Mouse (Mus musculus) adrenal gland, postnatal 4 days (tissue): ENCODE results near the gene Pawr. TPM values are rescaled to one million over a fixed set of nuclear protein-coding genes. Genes with fewer than 3 reads are reported as not detected.
"Not testable (repeated sequence)": the region's sequence is repeated elsewhere in the genome, so short reads cannot be mapped to it uniquely, and the experiment has no call there.

Experiments
- DNase-seq, 2 experiments: peaks; one replicate each; pipeline ENCODE4 v3.0.0; 2021 to 2022; ENCODE audit warnings: low spot score in 2 of 2, mixed read lengths in 2 of 2
- total RNA-seq, 2 experiments: library from RNA; stranded (reverse); gene quantifications; 2 replicates each; pipeline ENCODE4 v1.2.3; 2021

Gene Pawr
- total RNA-seq, 2 experiments from 2014 or later, result 9.1 to 13.4 TPM

GRCm38 (mm10) chr10:108311396-108311795 lies 20.5 kb upstream of the Pawr start:
- DNase-seq, result no peak

- no peak for DNase-seq
Observed at GRCm38 (mm10) chr10:108313845-108314244, 18.1 kb upstream of the Pawr start.

DNA sequence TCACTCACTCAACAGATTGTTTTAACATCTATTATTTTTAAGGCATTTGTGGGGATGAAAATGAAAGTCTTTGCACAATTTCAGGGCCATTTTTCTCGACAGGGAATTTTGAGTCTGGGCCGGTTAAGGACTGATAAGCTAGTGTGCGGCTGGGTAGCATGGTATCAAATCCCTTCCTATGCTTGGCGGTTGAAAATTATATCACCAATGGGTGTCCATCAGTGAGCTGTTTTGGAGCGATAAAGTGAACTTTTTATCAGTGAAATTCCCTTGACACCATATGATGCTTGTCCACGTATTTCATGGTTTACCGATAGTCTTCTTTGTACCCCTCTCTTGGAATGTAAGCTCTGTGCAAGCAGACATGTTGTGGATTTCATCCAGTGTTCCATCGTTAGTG lies 17.5 kb upstream of the Pawr start:
- DNase-seq, result no peak

DNA sequence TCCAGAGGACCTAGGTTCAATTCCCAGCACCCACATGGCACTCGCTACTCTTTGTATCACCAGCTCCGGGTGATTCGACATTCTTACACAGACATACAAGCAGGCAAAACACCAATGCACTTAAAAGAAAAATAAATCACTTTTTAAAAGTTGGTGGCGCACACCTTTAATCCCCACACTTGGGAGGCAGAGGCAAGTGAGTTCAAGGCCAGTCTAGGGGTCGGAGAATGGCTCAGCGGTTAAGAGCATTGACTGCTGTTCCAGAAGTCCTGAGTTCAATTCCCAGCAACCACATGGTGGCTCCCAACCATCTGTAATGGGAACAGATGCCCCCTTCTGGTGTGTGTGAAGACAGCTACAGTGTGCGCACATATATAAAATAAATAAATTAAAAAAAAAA lies 16.7 kb upstream of the Pawr start:
- no peak for DNase-seq

DNA sequence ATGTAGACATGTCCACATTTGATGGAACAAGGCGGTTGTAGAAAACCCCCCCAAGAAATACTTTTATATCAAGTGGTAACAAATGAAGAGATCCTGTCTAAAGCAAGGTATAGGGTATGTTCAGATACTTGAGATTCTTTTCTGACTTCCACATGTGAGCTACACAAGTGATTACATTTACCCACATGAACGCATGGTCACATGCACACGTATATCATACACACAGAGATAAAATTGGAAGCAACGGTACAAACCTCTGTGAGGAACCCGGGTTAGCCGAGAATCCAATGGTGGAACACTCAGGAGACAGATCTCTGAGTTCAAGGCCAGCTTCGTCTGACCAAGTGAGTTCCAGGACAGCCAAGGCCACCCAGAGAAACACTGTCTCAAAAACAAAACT lies 3.6 kb upstream of the Pawr start:
- no peak for DNase-seq

GRCm38 (mm10) chr10:108328983-108329382 lies 2.9 kb upstream of the Pawr start:
- DNase-seq, result no peak

- DNase-seq, result no peak
Observed at GRCm38 (mm10) chr10:108329771-108330170, 2.1 kb upstream of the Pawr start.

DNA sequence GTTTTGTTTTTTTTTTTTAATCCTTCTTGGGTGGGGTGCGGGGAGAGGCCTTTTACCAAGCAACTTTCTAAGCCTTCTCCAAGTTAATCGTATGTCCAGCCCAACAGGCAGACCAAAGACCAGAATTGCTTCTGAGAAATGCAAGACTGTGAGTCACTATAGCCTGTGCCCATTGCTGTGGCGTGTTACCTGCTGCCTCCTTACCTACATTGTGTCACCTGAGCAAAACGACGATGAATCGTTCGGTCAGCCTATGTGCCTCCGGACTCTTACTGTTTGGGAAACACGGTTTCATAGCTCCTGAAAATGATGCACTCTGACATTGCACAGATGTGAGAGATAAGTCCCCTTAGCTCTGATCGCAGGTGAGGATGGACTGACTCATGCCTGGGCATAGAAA lies 957 bp upstream of the Pawr start:
- DNase-seq, result no peak

- DNase-seq, result peak; percentile 15 to 23
Observed at GRCm38 (mm10) chr10:108332571-108333541, 935 bp downstream of the Pawr start.

GRCm38 (mm10) chr10:108333642-108334041 lies 1.7 kb downstream of the Pawr start:
- no peak for DNase-seq

DNA sequence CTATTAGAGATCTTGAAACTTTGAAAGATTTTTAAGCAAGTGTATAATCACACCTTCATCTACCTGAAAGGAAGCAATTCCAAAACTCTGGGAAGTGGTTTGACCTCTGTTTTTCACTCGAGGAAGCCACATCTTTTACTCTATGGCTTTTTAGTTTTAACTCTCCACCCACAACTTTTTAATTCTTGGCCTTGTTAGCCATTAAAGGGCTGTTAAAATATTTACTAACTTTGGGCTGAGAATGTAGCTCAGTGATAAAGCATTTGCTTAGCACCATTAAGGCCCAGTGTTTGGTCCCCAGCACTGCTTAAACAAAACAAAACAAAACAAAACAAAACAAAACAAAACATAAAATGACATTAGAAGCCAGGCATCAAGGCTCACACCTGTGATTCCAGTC lies 2.2 kb downstream of the Pawr start:
- no peak for DNase-seq

DNA sequence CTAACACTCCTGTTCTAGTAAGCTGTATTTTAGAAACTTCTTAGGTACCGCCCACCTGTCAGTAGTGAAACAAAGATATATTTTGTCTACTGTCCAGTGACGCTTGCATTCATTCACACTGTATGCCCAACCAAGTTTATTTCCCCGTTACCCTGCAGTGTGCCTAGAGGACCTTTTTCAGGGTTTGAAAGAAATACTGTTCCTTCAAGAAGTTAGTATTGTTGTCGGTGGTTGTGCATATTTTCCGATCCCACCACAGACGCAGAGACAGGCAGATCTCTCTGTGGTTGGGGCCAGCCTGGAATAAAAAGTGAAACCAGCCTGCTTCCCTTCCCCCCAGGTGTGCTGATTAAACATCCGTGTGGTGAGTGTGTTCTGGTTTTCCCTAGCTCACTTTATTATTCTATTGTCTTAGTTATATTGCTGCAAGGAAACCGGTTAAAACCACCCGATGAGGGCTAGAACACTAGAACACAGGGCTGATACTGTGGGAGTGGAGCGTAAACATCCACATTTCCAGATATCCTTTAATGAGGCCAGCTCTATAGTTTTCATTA lies 3.9 kb downstream of the Pawr start:
- no peak for DNase-seq

GRCm38 (mm10) chr10:108336581-108336980 lies 4.7 kb downstream of the Pawr start:
- DNase-seq, result no peak

DNA sequence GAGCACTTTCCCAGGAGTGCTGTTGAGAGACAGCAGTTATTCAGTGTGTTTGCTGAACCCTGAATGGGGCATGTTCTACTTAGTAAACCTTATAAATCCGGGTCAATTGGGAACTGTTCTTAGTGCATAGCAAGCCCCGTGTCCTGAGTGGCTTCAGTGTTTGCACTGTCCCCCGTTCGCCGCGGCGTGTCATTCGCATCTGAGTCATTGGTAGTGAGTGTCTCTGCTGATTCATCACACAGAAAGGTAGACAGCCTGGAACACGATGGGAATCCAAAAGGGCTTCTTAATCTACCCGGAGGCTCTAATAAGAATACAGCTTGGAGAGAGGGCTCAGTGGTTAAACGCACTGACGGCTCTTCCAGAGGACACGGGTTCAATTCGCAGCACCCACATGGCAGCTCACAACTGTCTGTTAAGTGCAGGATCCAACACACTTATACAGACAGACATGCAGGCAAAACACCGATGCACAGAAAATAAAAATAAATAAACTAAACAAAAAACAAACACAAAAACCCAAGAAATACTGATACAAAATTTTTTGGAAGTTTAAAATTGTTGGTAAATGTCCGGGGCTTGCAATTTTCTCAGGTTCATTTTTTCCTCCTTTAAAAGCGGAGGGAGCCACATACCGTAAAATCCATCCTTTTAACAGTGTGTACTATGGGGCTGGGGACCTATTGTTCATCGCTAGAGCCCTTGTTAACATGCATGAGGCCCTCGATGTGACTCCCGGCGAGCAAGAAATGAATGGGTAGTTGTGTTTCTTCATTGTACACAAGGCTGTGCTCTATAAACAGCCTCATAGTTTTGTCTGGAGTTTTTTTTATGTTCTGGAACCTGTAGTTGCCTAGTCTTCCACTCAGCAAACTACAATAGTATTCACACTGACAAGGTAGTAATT lies 6.4 kb downstream of the Pawr start:
- no peak for DNase-seq

GRCm38 (mm10) chr10:108339118-108339517 lies 7.2 kb downstream of the Pawr start:
- DNase-seq, result no peak

- DNase-seq, result no peak
Observed at GRCm38 (mm10) chr10:108339872-108340271, 8.0 kb downstream of the Pawr start.

- no peak for DNase-seq
Observed at GRCm38 (mm10) chr10:108343734-108344133, 11.8 kb downstream of the Pawr start.

DNA sequence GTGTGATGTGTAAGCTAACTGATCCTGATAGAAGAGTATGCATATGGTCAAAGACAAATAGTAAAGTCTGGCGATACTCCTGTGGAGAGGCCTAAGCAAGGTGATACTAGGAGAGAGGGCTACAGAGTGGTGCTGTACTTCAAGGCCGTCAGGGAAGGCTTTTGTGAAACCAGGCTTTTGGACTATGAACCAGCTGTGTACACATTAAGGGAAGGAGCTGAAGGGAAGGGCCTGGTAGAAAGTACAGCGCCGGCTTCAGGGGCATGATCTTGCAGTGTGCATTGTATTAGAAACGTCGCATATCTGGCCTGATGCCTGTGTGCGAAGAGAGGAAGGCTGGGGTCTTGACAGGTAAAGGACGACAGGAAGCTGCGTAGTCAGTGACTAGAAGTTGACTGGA lies 13.2 kb downstream of the Pawr start:
- DNase-seq, result no peak

- not testable (repeated sequence) for DNase-seq
Observed at GRCm38 (mm10) chr10:108346301-108346700, 14.4 kb downstream of the Pawr start.

DNA sequence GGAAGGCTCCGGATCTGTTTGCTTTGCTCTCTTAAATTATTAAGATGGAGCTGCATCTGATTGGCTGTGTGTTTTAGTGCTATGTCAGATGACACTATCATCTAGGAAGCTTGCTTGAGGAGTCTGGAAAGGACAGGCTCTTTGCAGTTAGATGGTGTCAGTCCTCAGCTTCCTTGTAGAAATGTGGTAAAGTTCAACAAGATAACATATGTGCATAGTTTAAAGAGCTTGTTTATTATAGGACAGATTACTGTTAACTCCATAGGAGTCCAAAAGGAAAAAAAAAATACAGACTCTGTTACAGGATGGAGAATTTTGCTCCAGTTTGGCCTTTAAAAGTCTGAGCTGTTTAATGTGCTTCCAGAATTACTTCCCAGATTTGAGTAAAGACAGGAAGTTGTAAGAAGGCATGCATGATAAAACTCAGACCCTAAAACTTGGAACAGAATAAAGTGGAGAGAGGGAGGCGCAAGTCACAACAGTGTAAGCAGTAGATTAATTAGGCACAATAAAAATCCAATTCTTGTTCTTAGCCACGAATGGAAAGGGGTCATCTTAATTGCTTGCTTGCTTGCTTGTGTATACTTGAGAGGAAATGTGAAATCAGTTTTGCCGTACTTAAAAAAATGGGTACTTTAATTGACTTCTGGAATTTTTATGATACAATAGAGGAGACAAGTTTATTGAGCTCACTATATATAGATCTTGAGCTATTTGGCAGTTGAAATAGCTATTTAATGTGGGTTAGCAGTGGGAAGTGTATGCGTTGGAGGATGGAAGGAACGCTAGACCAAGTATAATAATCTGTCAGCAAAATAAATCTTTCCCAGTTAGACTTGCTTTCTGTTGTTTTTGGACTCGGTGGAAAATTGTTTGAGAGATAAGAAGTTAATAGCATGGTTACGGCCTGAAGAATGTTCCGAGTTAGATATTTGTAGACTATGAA lies 18.5 kb downstream of the Pawr start:
- no peak for DNase-seq
